Mouse (Mus musculus) liver, embryonic 16.5 days (tissue): Measurements from ENCODE around the gene 2210016F16Rik. TPM values are rescaled to one million over a fixed set of nuclear protein-coding genes. Genes with fewer than 3 reads are reported as not detected.
"Not testable (repeated sequence)": the region's sequence is repeated elsewhere in the genome, so short reads cannot be mapped to it uniquely, and the experiment has no call there.

ENCODE experiments used
- ATAC-seq: fragments of 200-750 bp; cut with Nextera tagmentation; 2 replicates; pipeline ENCODE4 v1.8.0; 2017; ENCODE audit warnings: low read depth, mild to moderate bottlenecking, moderate number of reproducible peaks, moderate library complexity
- H3K27ac ChIP-seq: fragments of 300-500 bp; sonication (generic); 2 replicates; pipeline ENCODE4 v1.5.1; 2014; ENCODE audit warnings: mild to moderate bottlenecking, low read length
- H3K27me3 ChIP-seq: fragments of 300-500 bp; sonication (generic); 2 replicates; pipeline ENCODE4 v1.6.1; 2014; ENCODE audit warnings: low read depth, low read length, mixed read lengths; ENCODE audit not compliant: control insufficient read depth, insufficient read depth
- H3K36me3 ChIP-seq: fragments of 300-500 bp; sonication (generic); 2 replicates; pipeline ENCODE4 v1.6.1; 2014; ENCODE audit warnings: mild to moderate bottlenecking; ENCODE audit not compliant: control insufficient read depth, insufficient read depth
- H3K4me1 ChIP-seq: fragments of 300-500 bp; sonication (generic); 2 replicates; pipeline ENCODE4 v1.6.1; 2014; ENCODE audit warnings: low read depth, low read length, mixed read lengths; ENCODE audit not compliant: control insufficient read depth
- H3K4me2 ChIP-seq: fragments of 300-500 bp; sonication (generic); 2 replicates; pipeline ENCODE4 v1.6.1; 2014; ENCODE audit warnings: low read depth, low read length, mixed read lengths
- H3K4me3 ChIP-seq: fragments of 300-500 bp; sonication (generic); 2 replicates; pipeline ENCODE4 v1.5.1; 2014; ENCODE audit warnings: low read depth, mild to moderate bottlenecking, low read length
- H3K9ac ChIP-seq: fragments of 300-500 bp; sonication (generic); 2 replicates; pipeline ENCODE4 v1.6.1; 2014; ENCODE audit warnings: low read depth, low read length
- H3K9me3 ChIP-seq: fragments of 300-500 bp; sonication (generic); replicated peaks from 2 replicates; pipeline ENCODE4 v1.6.1; 2016; ENCODE audit warnings: low read length; ENCODE audit not compliant: control insufficient read depth
- WGBS: fragments of 180-500 bp; shearing (Covaris S2); extraction: QIAGEN DNeasy Blood & Tissue Kit; methylation state at CpG from one replicate; pipeline ENCODE4 v1.1.7; 2014; ENCODE audit not compliant: insufficient replicate concordance; 5-methylcytosine and 5-hydroxymethylcytosine counted together
- polyA plus RNA-seq: library from polyadenylated mRNA; unstranded; fragments of >200 nt; fragmentation: Nextera tagmentation; extraction: Ambion mirVana; gene quantifications from 2 replicates; pipeline ENCODE4 v1.2.1, GENCODE M21; 2015

2210016F16Rik gene
- polyA plus RNA-seq, 1 experiment from 2014 or later: 15.0 TPM

DNA sequence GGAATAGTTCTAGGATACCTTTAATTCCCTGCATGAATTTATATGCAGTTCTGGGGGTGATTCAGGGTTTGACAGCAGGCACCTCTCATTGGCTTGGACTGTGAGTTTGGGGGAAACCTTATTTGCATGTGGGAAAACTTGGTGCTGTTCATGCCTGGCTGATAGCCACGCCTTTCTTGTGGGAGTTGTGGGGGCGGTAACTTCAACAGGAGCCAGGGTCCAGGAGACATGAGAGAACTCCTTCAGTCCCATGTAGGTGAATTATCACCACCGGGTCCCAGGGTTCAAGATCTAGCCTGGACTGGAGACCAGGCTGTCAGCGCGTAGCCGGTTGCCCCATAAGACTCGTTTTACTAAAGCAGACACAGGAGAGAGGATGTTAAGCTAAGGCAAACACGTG lies 19.8 kb downstream of the 2210016F16Rik start:
- WGBS: 71% methylated on average over 8 of the region's 8 CpGs
- not testable (repeated sequence) for H3K36me3 ChIP-seq, H3K9me3 ChIP-seq, H3K9ac ChIP-seq, ATAC-seq, H3K27ac ChIP-seq, H3K4me2 ChIP-seq, H3K4me3 ChIP-seq, H3K4me1 ChIP-seq, H3K27me3 ChIP-seq

DNA sequence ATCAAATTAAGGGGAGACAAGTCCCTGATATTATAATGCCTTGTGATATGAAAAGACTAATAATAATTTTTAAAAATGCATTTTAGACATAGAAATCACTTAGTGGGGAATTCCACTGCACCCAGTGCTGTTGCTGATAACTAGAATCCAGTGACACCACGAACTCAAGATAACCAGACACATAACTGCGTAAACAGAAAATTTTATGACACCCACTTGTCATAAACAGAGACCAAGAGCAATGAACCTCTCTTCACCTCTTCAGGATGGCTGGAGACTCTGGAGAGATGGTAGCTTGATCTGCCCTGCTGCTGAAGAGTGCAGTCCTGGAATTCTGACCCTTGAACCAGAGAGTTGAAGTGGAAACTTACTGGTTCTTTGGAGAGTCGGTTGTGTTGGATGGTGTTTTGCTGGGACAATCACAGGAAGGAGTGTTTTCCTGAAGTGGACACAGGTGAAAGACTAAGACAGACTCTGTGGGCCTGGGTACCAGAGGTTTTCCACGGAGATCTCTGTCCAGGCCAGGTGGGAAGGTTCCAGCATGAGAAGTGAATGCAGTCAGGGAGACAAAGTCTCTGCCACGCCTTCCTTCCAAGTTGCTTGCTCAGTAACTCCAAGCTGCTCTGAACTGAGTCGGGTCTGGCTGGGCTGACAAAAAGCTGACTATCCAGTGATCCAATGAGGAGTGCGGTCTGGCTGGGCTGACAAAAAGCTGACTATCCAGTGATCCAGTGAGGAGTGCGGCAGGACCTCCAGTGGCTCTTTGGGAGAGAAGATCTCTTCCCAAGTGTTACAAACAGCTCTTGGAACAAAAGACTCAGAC lies 20.5 kb downstream of the 2210016F16Rik start:
- no peaks in the 10 kb centered on the region for H3K36me3 ChIP-seq
- H3K4me1 ChIP-seq: no peaks in the 10 kb centered on the region
- no peak for ATAC-seq
- no peaks in the 10 kb centered on the region for H3K27me3 ChIP-seq
- H3K4me2 ChIP-seq: no peak overlapping the region
- 53% methylated on average over 8 of the region's 8 CpGs for WGBS
- H3K9ac ChIP-seq: no peak overlapping the region
- H3K9me3 ChIP-seq: no peaks in the 10 kb centered on the region
- H3K4me3 ChIP-seq: no peak overlapping the region
- no peak overlapping the region for H3K27ac ChIP-seq

- no peaks in the 10 kb centered on the region for H3K9me3 ChIP-seq
- no peaks in the 10 kb centered on the region for H3K36me3 ChIP-seq
- peaks cover 4% of the 10 kb centered on the region for H3K27me3 ChIP-seq
- ATAC-seq: peak; percentile 25
- 9% methylated on average over 7 of the region's 7 CpGs for WGBS
- H3K9ac ChIP-seq: peak overlapping the region; percentile 48
- H3K27ac ChIP-seq: peak overlapping the region; percentile 72
- H3K4me3 ChIP-seq: peak overlapping the region; percentile 70
- peaks cover 9% of the 10 kb centered on the region for H3K4me1 ChIP-seq
- peak overlapping the region; percentile 98 for H3K4me2 ChIP-seq
Observed at GRCm38 (mm10) chr13:58359304-58359653, 25.7 kb downstream of the 2210016F16Rik start.

GRCm38 (mm10) chr13:58358629-58359303 lies 26.3 kb downstream of the 2210016F16Rik start, which contains the start of gene Kif27:
Kif27 (minus strand) TSS chr13:58359122.
- peaks cover 9% of the 10 kb centered on the region for H3K4me1 ChIP-seq
- H3K27ac ChIP-seq: peak within 1 kb of the TSS; percentile 72
- peak within 1 kb of the TSS; percentile 66 for H3K9ac ChIP-seq
- no peaks in the 10 kb centered on the region for H3K9me3 ChIP-seq
- under 1% methylated on average over 79 of the region's 85 CpGs for WGBS
- peaks cover 4% of the 10 kb centered on the region for H3K27me3 ChIP-seq
- ATAC-seq: peak; percentile 98
- H3K4me2 ChIP-seq: peak within 1 kb of the TSS; percentile 98
- no peaks in the 10 kb centered on the region for H3K36me3 ChIP-seq
- peak within 1 kb of the TSS; percentile 70 for H3K4me3 ChIP-seq

DNA sequence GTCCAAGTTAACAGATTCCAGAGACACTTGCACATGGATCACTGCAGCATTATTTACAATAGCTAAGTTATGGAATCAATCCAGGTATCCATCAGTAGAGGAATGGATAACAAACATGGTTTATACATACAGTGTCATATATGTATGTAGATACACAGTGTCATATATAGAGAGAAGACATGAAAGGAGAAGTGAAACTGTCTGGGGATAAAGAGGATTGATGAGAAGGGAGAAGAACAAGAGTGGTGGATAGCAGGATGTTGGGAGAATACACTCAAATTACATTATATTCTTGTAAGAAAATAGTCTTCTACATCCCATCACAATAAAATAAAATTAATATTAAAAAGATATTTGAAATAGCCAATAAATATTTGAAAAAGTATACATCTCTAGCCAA lies 32.0 kb downstream of the 2210016F16Rik start:
- Histone ChIP-seq H3K27ac (no peak overlapping the region), H3K4me1 (no peaks in the 10 kb centered on the region), H3K27me3 (peaks cover 3% of the 10 kb centered on the region), H3K4me3 (no peak overlapping the region), H3K9me3 (no peaks in the 10 kb centered on the region), H3K9ac (no peak overlapping the region), H3K4me2 (no peak overlapping the region), H3K36me3 (no peaks in the 10 kb centered on the region)
- ATAC-seq: no peak

GRCm38 (mm10) chr13:58350606-58351005 lies 34.4 kb downstream of the 2210016F16Rik start:
- H3K4me1 ChIP-seq: no peaks in the 10 kb centered on the region
- no peaks in the 10 kb centered on the region for H3K36me3 ChIP-seq
- H3K9ac ChIP-seq: no peak overlapping the region
- H3K27ac ChIP-seq: no peak overlapping the region
- H3K4me2 ChIP-seq: no peak overlapping the region
- no peak for ATAC-seq
- WGBS: 50% methylated on average over 4 of the region's 4 CpGs
- H3K4me3 ChIP-seq: no peak overlapping the region
- no peaks in the 10 kb centered on the region for H3K27me3 ChIP-seq
- H3K9me3 ChIP-seq: no peaks in the 10 kb centered on the region

GRCm38 (mm10) chr13:58344505-58344904 lies 40.5 kb downstream of the 2210016F16Rik start:
- ATAC-seq: no peak
- H3K9ac ChIP-seq: no peak overlapping the region

DNA sequence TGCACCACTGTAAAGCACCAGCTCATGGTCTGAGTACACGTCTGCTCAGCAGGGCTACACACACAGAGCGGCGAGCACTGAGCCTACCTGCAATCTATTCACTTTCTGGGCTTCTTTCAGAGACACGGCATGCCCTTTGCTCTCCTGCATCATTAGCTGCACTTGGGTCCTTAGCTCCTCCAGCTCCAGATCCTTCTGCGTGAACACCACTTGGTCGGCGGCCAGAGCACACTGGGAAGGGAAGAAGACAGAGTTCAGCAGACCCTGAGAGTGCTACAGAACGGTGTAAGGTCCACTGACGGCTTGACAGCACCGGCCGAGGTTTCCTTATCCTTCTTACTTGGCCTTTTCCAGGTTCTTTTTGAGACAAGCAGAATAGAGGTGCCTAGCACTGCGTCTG lies 47.6 kb downstream of the 2210016F16Rik start:
- 62% methylated on average over 12 of the region's 12 CpGs for WGBS
- Histone ChIP-seq H3K4me3 (no peak overlapping the region), H3K27ac (no peak overlapping the region), H3K4me2 (no peak overlapping the region), H3K4me1 (no peaks in the 10 kb centered on the region), H3K9ac (no peak overlapping the region), H3K9me3 (no peaks in the 10 kb centered on the region), H3K27me3 (no peaks in the 10 kb centered on the region; the same call in 1 of the 2 replicates), H3K36me3 (no peaks in the 10 kb centered on the region)
- no peak for ATAC-seq

More at GRCm38 (mm10) chr13:58344505-58344904, 40.5 kb downstream of the 2210016F16Rik start:
- WGBS: 65% methylated on average over 9 of the region's 9 CpGs
- H3K9me3 ChIP-seq: no peaks in the 10 kb centered on the region
- H3K27me3 ChIP-seq: no peaks in the 10 kb centered on the region
- H3K4me2 ChIP-seq: no peak overlapping the region
- H3K36me3 ChIP-seq: no peaks in the 10 kb centered on the region
- H3K27ac ChIP-seq: no peak overlapping the region
- no peaks in the 10 kb centered on the region for H3K4me1 ChIP-seq
- H3K4me3 ChIP-seq: no peak overlapping the region

GRCm38 (mm10) chr13:58334116-58334515 lies 50.9 kb downstream of the 2210016F16Rik start:
- no peaks in the 10 kb centered on the region for H3K36me3 ChIP-seq

More at GRCm38 (mm10) chr13:58334116-58334515, 50.9 kb downstream of the 2210016F16Rik start:
- no peaks in the 10 kb centered on the region; the same call in 1 of the 2 replicates for H3K27me3 ChIP-seq
- H3K9ac ChIP-seq: no peak overlapping the region
- no peak overlapping the region for H3K4me2 ChIP-seq
- WGBS: 87% methylated on average over 5 of the region's 5 CpGs
- no peaks in the 10 kb centered on the region for H3K4me1 ChIP-seq
- no peak overlapping the region for H3K4me3 ChIP-seq
- H3K27ac ChIP-seq: no peak overlapping the region
- no peak for ATAC-seq
- no peaks in the 10 kb centered on the region for H3K9me3 ChIP-seq
